Mouse (Mus musculus) liver, embryonic 11.5 days (tissue): ENCODE data around the gene Ugt1a10. TPM values are rescaled to one million over a fixed set of nuclear protein-coding genes. Genes with fewer than 3 reads are reported as not detected.
"Not testable (repeated sequence)": the region's sequence is repeated elsewhere in the genome, so short reads cannot be mapped to it uniquely, and the experiment has no call there.

Experiments used
- ATAC-seq: fragments of 200-750 bp; cut with Nextera tagmentation; replicated peaks from 2 replicates; pipeline ENCODE4 v1.8.0; 2017; ENCODE audit warnings: moderate number of reproducible peaks, mild to moderate bottlenecking, moderate TSS enrichment, moderate library complexity; ENCODE audit not compliant: low FRiP score
- DNase-seq: peaks from one replicate; pipeline ENCODE4 v3.0.0-alpha.2; 2017; ENCODE audit warnings: low spot score
- H3K27ac ChIP-seq: fragments of 300-500 bp; sonication (generic); 2 replicates; pipeline ENCODE4 v1.5.1; 2014; ENCODE audit warnings: mild to moderate bottlenecking, low read depth, low read length, control low read depth
- H3K27me3 ChIP-seq: fragments of 300-500 bp; sonication (generic); replicated peaks from 2 replicates; pipeline ENCODE4 v1.6.1; 2014; ENCODE audit warnings: low read length, mixed read lengths; ENCODE audit not compliant: control insufficient read depth, insufficient read depth
- H3K36me3 ChIP-seq: fragments of 300-500 bp; sonication (generic); 2 replicates; pipeline ENCODE4 v1.6.1; 2014; ENCODE audit warnings: mild to moderate bottlenecking, low read length, moderate library complexity, mixed read lengths; ENCODE audit not compliant: control insufficient read depth, insufficient read depth
- H3K4me1 ChIP-seq: fragments of 300-500 bp; sonication (generic); replicated peaks from 2 replicates; pipeline ENCODE4 v1.6.1; 2014; ENCODE audit warnings: low read length, mixed read lengths; ENCODE audit not compliant: control insufficient read depth, insufficient read depth
- H3K4me2 ChIP-seq: fragments of 300-500 bp; sonication (generic); 2 replicates; pipeline ENCODE4 v1.6.1; 2014; ENCODE audit warnings: mild to moderate bottlenecking, control low read depth, moderate library complexity
- H3K4me3 ChIP-seq: fragments of 300-500 bp; sonication (generic); 2 replicates; pipeline ENCODE4 v1.5.1; 2014; ENCODE audit warnings: low read depth, low read length, control low read depth
- H3K9ac ChIP-seq: fragments of 300-500 bp; sonication (generic); 2 replicates; pipeline ENCODE4 v1.6.1; 2014; ENCODE audit warnings: low read depth, low read length, control low read depth
- H3K9me3 ChIP-seq: fragments of 300-500 bp; sonication (generic); 2 replicates; pipeline ENCODE4 v1.6.1; 2016; ENCODE audit warnings: low read length, inconsistent platforms, mixed read lengths; ENCODE audit not compliant: control insufficient read depth
- WGBS: fragments of 180-500 bp; shearing (Covaris S2); extraction: QIAGEN DNeasy Blood & Tissue Kit; methylation state at CpG from one replicate; pipeline ENCODE4 v1.1.7; 2014; 5-methylcytosine and 5-hydroxymethylcytosine counted together
- polyA plus RNA-seq: library from polyadenylated mRNA; unstranded; fragments of >200 nt; fragmentation: Nextera tagmentation; extraction: Ambion mirVana; gene quantifications from 2 replicates; pipeline ENCODE4 v1.2.1, GENCODE M21; 2014

The Ugt1a10 gene
- polyA plus RNA-seq, 1 experiment from 2014 or later = not detected

DNA sequence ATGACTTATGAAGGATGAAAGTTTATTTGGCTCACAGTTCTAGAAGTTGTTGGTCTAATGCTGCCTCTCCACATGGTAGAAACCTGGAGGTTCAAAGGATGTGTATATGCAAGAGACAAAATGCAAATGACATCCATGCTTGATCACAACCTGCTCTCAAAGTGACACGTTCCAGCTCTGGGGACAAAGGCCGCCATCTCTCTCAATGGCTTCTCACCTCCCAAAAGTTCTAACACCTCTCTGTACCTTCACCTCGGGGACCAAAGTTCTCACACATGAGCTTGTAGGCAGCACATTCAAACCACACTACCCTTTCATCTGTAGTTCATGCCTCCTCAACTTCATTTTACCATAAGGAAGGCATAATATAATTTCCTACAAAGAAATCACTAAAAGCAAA lies 162.4 kb downstream of the Ugt1a10 start:
- peaks cover 48% of the 10 kb centered on the region for H3K9me3 ChIP-seq
- H3K27ac ChIP-seq = no peak overlapping the region
- no peaks in the 10 kb centered on the region for H3K4me1 ChIP-seq
- H3K4me3 ChIP-seq = no peak overlapping the region
- no peak for ATAC-seq
- WGBS = 40% methylated on average over 3 of the region's 3 CpGs
- no peak overlapping the region for H3K9ac ChIP-seq
- H3K27me3 ChIP-seq = no peaks in the 10 kb centered on the region
- peak; percentile 30 for DNase-seq
- no peak overlapping the region for H3K4me2 ChIP-seq
- H3K36me3 ChIP-seq = no peaks in the 10 kb centered on the region

DNA sequence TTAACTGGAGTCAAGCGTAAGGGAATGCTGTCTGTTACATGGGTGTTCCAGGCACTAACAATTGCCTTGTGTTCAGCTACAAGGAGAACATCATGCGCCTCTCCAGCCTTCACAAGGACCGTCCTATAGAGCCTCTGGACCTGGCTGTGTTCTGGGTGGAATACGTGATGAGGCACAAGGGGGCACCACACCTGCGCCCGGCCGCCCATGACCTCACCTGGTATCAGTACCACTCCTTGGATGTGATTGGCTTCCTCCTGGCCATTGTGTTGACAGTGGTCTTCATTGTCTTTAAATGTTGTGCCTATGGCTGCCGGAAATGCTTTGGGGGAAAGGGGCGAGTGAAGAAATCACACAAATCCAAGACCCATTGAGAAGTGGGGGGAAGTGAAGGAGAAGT lies 162.9 kb downstream of the Ugt1a10 start:
- WGBS = 72% methylated on average over 9 of the region's 9 CpGs
- Histone ChIP-seq H3K36me3 (no peaks in the 10 kb centered on the region), H3K4me1 (no peaks in the 10 kb centered on the region), H3K27me3 (no peaks in the 10 kb centered on the region), H3K4me2 (no peak overlapping the region), H3K9ac (no peak overlapping the region), H3K9me3 (peaks cover 44% of the 10 kb centered on the region), H3K27ac (no peak overlapping the region), H3K4me3 (no peak overlapping the region)
- ATAC-seq (no peak), DNase-seq (peak; percentile 46)

DNA sequence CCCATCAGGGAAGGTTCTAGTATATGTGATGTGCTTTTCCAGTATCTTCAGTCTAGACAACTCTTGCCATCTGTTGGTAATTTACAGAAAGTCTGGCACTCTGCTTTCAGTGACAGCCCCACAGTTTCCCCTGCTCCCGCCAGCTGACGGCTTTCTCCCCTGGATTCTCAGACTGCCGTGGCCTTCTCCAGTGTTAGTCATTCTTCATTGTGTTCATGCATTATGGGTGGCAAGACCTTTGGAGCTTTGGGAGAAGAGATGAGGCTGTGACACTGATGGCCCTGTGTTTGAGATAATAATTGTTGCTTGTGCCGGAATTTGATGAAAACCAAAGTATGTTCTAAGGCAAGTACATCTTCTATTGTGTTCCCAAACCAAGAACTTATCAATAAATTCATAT lies 163.4 kb downstream of the Ugt1a10 start:
- peak; percentile 37 for DNase-seq
- H3K4me2 ChIP-seq = no peak overlapping the region
- H3K9ac ChIP-seq = no peak overlapping the region
- H3K27me3 ChIP-seq = no peaks in the 10 kb centered on the region
- 49% methylated on average over 4 of the region's 4 CpGs for WGBS
- no peak for ATAC-seq
- H3K4me3 ChIP-seq = no peak overlapping the region
- no peaks in the 10 kb centered on the region for H3K36me3 ChIP-seq
- H3K27ac ChIP-seq = no peak overlapping the region
- H3K4me1 ChIP-seq = no peaks in the 10 kb centered on the region
- peaks cover 38% of the 10 kb centered on the region for H3K9me3 ChIP-seq

DNA sequence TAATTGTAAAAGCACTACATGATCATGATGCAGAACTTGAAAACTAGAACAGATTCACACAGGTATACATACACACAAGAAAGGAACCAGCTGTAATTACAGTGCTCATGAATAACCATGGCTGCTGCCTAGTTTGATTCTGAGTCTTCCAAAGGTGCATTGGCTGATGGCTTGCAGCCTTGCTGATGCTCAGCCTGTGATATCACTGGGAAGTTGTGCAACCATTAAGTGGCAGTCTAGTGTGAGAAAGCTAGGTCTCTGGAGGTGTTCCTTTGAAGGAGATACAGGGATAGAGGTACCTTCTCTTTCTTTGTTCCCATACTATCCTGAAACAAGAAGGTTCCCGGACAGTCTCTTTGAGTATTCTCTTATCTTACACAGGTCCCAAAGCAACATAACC lies 163.9 kb downstream of the Ugt1a10 start:
- no peaks in the 10 kb centered on the region for H3K27me3 ChIP-seq
- WGBS = 20% methylated on average over 1 of the region's 1 CpGs
- no peaks in the 10 kb centered on the region for H3K36me3 ChIP-seq
- H3K4me3 ChIP-seq = no peak overlapping the region
- no peak overlapping the region for H3K27ac ChIP-seq
- peaks cover 34% of the 10 kb centered on the region for H3K9me3 ChIP-seq
- H3K9ac ChIP-seq = no peak overlapping the region
- ATAC-seq (no peak), DNase-seq (peak; percentile 30)
- H3K4me2 ChIP-seq = no peak overlapping the region
- no peaks in the 10 kb centered on the region for H3K4me1 ChIP-seq

DNA sequence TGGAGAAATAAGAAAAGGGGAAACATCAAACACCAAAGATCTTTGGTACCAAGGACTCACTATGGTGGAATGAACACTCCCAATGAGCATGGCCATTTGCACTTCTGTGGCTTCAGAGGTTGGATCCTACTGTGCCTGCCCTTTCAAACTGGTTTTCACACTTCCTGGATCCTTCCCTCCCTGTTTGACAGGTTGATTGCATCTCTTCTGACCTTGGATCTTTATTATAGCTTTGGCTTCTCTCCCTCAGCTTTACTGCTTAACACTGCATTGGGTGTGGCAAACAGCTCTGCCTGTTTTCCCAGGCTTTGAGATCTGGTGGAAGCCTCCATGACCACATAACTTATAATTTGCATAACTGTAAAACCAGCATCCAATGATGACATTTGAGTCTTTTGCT lies 165.1 kb downstream of the Ugt1a10 start:
- H3K9me3 ChIP-seq = peaks cover 25% of the 10 kb centered on the region
- no peak for ATAC-seq
- no peak overlapping the region for H3K4me3 ChIP-seq
- H3K4me1 ChIP-seq = no peaks in the 10 kb centered on the region
- no peaks in the 10 kb centered on the region for H3K36me3 ChIP-seq
- no peak overlapping the region for H3K9ac ChIP-seq
- no peaks in the 10 kb centered on the region for H3K27me3 ChIP-seq
- H3K4me2 ChIP-seq = no peak overlapping the region
- H3K27ac ChIP-seq = no peak overlapping the region
- DNase-seq = peak; percentile 40

DNA sequence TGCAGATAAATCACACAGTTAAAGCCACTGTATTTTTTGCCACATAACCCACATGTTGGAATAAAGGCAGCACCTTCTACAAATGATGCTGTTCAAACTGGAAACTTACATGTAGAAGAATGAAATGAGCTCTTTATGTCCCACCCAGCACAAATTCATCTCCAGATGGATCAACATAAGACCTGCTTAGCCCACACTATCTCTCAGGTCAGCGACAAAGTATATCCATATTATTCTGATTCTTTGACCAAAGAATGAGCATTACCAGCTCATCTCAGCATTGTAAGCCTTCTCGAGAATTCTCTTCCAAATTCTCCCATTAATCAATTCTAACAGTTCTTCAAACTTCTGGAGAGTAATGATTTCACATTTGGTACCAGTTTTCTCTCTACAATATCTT lies 167.0 kb downstream of the Ugt1a10 start:
- H3K9me3 ChIP-seq = peaks cover 27% of the 10 kb centered on the region
- H3K9ac ChIP-seq = no peak overlapping the region
- no peaks in the 10 kb centered on the region for H3K27me3 ChIP-seq
- DNase-seq = no peak
- no peaks in the 10 kb centered on the region for H3K36me3 ChIP-seq
- no peaks in the 10 kb centered on the region for H3K4me1 ChIP-seq
- no peak for ATAC-seq
- H3K27ac ChIP-seq = no peak overlapping the region
- no peak overlapping the region for H3K4me2 ChIP-seq
- no peak overlapping the region for H3K4me3 ChIP-seq
- 41% methylated on average over 2 of the region's 2 CpGs for WGBS

DNA sequence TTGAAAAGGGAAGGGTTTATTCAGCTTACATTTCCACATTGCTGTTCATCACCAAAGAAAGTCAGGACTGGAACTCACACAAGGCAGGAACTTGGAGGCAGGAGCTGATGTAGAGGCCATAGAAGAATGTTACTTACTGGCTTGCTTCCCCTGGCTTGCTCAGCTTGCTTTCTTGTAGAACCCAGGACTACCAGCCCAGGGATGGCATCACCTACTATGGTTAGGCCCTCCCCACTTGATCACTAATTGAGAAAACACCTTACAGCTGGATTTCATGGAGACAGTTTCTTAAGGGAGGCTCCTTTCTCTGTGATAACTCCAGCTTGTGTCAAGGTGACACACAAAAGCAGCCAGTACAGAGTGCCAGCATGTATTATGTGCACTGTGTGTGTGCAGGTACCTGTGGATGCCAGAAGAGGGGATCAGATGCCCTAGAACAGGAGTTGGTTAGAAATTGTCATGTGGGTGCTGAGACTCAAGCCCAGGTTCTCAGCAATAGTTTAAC lies 167.9 kb downstream of the Ugt1a10 start:
- not testable (repeated sequence) for H3K9ac ChIP-seq, H3K4me1 ChIP-seq, H3K27me3 ChIP-seq, H3K27ac ChIP-seq, H3K4me3 ChIP-seq, H3K4me2 ChIP-seq, ATAC-seq, H3K36me3 ChIP-seq
- peak; percentile 33 for DNase-seq
- H3K9me3 ChIP-seq = peaks cover 29% of the 10 kb centered on the region

DNA sequence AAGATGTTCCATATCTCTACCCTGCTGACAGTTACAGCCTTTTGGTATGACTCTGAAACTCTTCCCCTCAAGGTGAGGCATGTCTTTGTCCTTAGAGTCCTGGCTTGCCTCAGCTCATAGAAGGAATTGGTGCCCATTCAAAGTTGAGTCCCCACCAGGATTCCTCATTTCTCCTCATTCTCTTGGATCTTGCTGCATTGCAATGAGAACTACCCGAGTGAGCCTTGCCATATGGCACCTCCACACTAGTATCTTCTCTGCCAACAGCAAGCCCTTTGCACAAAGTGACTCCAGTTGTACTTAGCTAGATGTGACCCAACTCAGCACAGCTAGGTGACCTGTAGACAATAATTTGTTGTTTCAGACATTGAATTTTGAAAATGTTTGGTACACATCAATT lies 168.4 kb downstream of the Ugt1a10 start:
- no peaks in the 10 kb centered on the region for H3K36me3 ChIP-seq
- WGBS = 41% methylated on average over 1 of the region's 1 CpGs
- DNase-seq = peak; percentile 46

DNA sequence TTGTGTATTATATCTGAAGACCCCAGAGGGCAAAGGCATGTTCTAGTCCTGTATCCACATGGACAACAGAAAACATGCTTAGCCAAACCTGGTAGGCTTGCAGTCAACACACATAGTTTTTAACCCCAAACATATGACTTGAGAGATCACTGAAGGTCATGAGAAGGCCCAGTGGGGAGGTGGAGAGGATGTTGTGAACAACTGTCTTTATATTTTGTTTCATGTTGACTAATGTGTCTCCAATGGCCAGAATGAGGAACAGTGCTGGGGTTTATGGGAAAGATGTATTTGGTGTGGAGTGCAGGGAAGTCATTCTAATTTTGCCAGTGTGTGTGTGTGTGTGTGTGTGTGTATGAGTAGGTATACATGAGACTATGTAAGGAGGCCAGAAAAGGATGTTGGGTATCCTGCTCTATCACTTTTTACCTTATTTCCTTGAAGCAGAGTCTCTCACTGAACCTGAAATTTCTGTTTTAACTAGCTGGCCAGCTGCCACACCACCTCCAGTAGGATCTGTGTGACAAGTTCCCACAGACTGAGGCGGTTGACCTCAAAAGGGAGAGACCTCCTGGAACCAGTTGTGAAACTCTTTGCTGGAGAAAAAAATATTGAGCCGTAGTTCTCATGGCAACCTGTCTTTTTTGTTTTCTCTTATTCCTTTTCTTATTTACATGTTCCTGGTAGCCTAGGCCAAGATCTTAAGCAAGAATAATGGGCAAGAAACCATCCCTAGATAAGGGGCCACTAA lies 169.0 kb downstream of the Ugt1a10 start:
- no peaks in the 10 kb centered on the region for H3K27me3 ChIP-seq
- H3K9ac ChIP-seq = no peak overlapping the region
- H3K9me3 ChIP-seq = peaks cover 41% of the 10 kb centered on the region
- DNase-seq (peak; percentile 38), ATAC-seq (no peak)
- no peaks in the 10 kb centered on the region for H3K36me3 ChIP-seq
- whole genome bisulfite sequencing = 57% methylated on average over 2 of the region's 2 CpGs
- H3K27ac ChIP-seq = no peak overlapping the region
- H3K4me2 ChIP-seq = no peak overlapping the region
- no peak overlapping the region for H3K4me3 ChIP-seq
- no peaks in the 10 kb centered on the region for H3K4me1 ChIP-seq

More for the DNA sequence above, 168.4 kb downstream of the Ugt1a10 start:
- Histone ChIP-seq H3K4me3 (no peak overlapping the region), H3K9me3 (peaks cover 34% of the 10 kb centered on the region), H3K4me1 (no peaks in the 10 kb centered on the region), H3K9ac (no peak overlapping the region), H3K27ac (no peak overlapping the region), H3K4me2 (no peak overlapping the region), H3K27me3 (no peaks in the 10 kb centered on the region)
- ATAC-seq = no peak
